Mouse (Mus musculus) myocyte (in vitro differentiated cells): ENCODE measurements at regions not wholly inside any gene's neighbourhood (a gene's known extent, or its start where the extent isn't known, plus 50 kb on each side); places are given as distances from the start of the nearest gene placed in this dataset.

Source experiments
- CEBPB ChIP-seq: IDR thresholded peaks from 2 replicates; pipeline ENCODE4 v1.6.1; 2011; ENCODE audit warnings: mild to moderate bottlenecking, moderate library complexity; ENCODE audit not compliant: poor library complexity, insufficient read depth, severe bottlenecking
- MAX ChIP-seq: IDR thresholded peaks from one replicate; pipeline ENCODE4 v1.6.1; 2011; ENCODE audit warnings: low read depth, mild to moderate bottlenecking, control low read depth
- MYOD1 ChIP-seq, 3 experiments: IDR thresholded peaks; one replicate each; pipeline ENCODE4 v1.6.1; 2011; ENCODE audit warnings: control low read depth in 2 of 3, low read depth in 2 of 3, mild to moderate bottlenecking in 2 of 3, moderate library complexity in 1 of 3; ENCODE audit not compliant: insufficient read length in 2 of 3, control insufficient read depth in 1 of 3
- POLR2A ChIP-seq: IDR thresholded peaks from one replicate; pipeline ENCODE4 v1.6.1; 2011; ENCODE audit warnings: low read depth, mild to moderate bottlenecking, control low read depth, moderate library complexity; ENCODE audit not compliant: insufficient read length
- TCF12 ChIP-seq: IDR thresholded peaks from one replicate; pipeline ENCODE4 v1.6.1; 2011; ENCODE audit warnings: mild to moderate bottlenecking, control low read depth; ENCODE audit not compliant: poor library complexity, insufficient read depth, severe bottlenecking
- USF1 ChIP-seq: IDR thresholded peaks from one replicate; pipeline ENCODE4 v1.6.1; 2011; ENCODE audit warnings: low read depth, mild to moderate bottlenecking, control low read depth, moderate library complexity

GRCm38 (mm10) chr3:99499980-99500379 is 259.8 kb downstream of the Tbx15 start:
- TF ChIP-seq USF1 (no peak), POLR2A (no peak), MYOD1 (IDR thresholded peaks at IDR 0.05; ENCODE audit: control insufficient read depth in 1 of 3, insufficient read length in 2 of 3, low read depth in 2 of 3) (no peak), TCF12 (no peak), MAX (no peak), CEBPB (no peak)
